Mouse (Mus musculus) embryonic facial prominence, embryonic 11.5 days (tissue): ENCODE measurements at regions not wholly inside any gene's neighbourhood (a gene's known extent, or its start where the extent isn't known, plus 50 kb on each side); places are given as distances from the start of the nearest gene placed in this dataset.
"Not testable (repeated sequence)": the region's sequence is repeated elsewhere in the genome, so short reads cannot be mapped to it uniquely, and the experiment has no call there.

ENCODE experiments used
- ATAC-seq: fragments of 200-750 bp; cut with Nextera tagmentation; replicated peaks from 2 replicates; pipeline ENCODE4 v1.8.0; 2017; ENCODE audit warnings: low read depth; ENCODE audit not compliant: insufficient number of reproducible peaks, low FRiP score, low TSS enrichment
- DNase-seq: peaks from one replicate; pipeline ENCODE4 v3.0.0-alpha.2; 2015; ENCODE audit warnings: low spot score
- H3K27ac ChIP-seq: fragments of 300-500 bp; sonication (generic); replicated peaks from 2 replicates; pipeline ENCODE4 v1.5.1; 2014; ENCODE audit warnings: mild to moderate bottlenecking, low read depth, low read length, control low read depth
- H3K27me3 ChIP-seq: fragments of 300-500 bp; sonication (generic); 2 replicates; pipeline ENCODE4 v1.6.1; 2014; ENCODE audit warnings: mild to moderate bottlenecking, low read length, moderate library complexity, mixed read lengths; ENCODE audit not compliant: control insufficient read depth, insufficient read depth
- H3K36me3 ChIP-seq: fragments of 300-500 bp; sonication (generic); replicated peaks from 2 replicates; pipeline ENCODE4 v1.6.1; 2014; ENCODE audit warnings: low read depth, mild to moderate bottlenecking, low read length, moderate library complexity, mixed read lengths; ENCODE audit not compliant: control insufficient read depth, insufficient read depth
- H3K4me1 ChIP-seq: fragments of 300-500 bp; sonication (generic); 2 replicates; pipeline ENCODE4 v1.6.1; 2014; ENCODE audit warnings: low read length, mixed read lengths; ENCODE audit not compliant: control insufficient read depth, insufficient read depth
- H3K4me2 ChIP-seq: fragments of 300-500 bp; sonication (generic); 2 replicates; pipeline ENCODE4 v1.6.1; 2014; ENCODE audit warnings: low read depth, mild to moderate bottlenecking, control low read depth, low read length, moderate library complexity
- H3K4me3 ChIP-seq: fragments of 300-500 bp; sonication (generic); 2 replicates; pipeline ENCODE4 v1.5.1; 2014; ENCODE audit warnings: low read depth, low read length, control low read depth
- H3K9ac ChIP-seq: fragments of 300-500 bp; sonication (generic); replicated peaks from 2 replicates; pipeline ENCODE4 v1.6.1; 2014; ENCODE audit warnings: mild to moderate bottlenecking, control low read depth, low read length
- H3K9me3 ChIP-seq: fragments of 300-500 bp; sonication (generic); replicated peaks from 2 replicates; pipeline ENCODE4 v1.6.1; 2016; ENCODE audit warnings: mild to moderate bottlenecking, low read length, inconsistent platforms, mixed read lengths; ENCODE audit not compliant: control insufficient read depth
- WGBS: fragments of 180-500 bp; shearing (Covaris S2); extraction: QIAGEN DNeasy Blood & Tissue Kit; methylation state at CpG from one replicate; pipeline ENCODE4 v1.1.7; 2014; 5-methylcytosine and 5-hydroxymethylcytosine counted together

DNA sequence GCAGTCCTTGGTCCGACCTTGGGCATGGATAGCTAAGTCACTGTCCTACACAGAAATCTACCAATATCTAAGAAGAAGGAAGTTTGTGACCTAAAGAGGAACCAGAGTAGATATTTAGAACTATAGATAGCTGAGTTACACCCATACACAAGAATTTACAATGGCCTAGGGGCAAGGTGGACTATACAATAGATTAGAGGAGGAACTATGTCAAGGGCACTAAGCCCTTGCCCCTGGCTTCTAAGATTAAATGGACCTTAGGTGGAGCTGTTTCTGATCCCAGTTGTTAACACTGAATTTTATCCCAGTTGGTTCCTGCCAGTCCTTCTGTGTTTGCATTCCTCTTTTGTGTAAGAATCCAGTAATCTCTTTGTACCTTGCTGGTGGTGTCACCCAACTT is 1077.7 kb downstream of the Basp1 start:
- ATAC-seq, H3K4me3 ChIP-seq, H3K9me3 ChIP-seq, H3K36me3 ChIP-seq, DNase-seq, H3K9ac ChIP-seq, H3K4me2 ChIP-seq, H3K27me3 ChIP-seq, H3K4me1 ChIP-seq, H3K27ac ChIP-seq: not testable (repeated sequence)
- WGBS: 83% methylated on average over 1 of the region's 1 CpGs

DNA sequence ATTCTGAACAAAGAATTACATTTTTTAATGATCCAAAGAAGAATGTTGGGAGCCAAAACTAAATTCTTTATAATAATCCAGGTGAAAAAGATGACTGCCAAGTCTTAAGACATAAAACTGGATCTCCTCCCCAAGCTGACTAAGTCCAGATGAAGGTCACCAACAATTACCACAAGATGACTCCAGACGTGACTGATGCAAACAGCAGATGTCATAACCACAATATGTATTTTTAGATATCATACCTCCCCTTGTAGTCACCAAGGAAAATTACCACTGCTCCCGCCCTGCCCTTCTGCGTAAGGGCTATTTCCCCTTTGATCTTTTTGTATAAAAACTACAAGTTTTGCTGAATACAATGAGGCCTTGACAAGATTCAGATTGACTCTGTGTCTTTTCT is 1110.4 kb downstream of the Basp1 start:
- not testable (repeated sequence) for H3K9me3 ChIP-seq, H3K4me3 ChIP-seq, H3K9ac ChIP-seq, DNase-seq, H3K36me3 ChIP-seq, H3K27me3 ChIP-seq, ATAC-seq, H3K4me1 ChIP-seq, H3K27ac ChIP-seq, H3K4me2 ChIP-seq
- 82% methylated on average over 3 of the region's 3 CpGs for WGBS

DNA sequence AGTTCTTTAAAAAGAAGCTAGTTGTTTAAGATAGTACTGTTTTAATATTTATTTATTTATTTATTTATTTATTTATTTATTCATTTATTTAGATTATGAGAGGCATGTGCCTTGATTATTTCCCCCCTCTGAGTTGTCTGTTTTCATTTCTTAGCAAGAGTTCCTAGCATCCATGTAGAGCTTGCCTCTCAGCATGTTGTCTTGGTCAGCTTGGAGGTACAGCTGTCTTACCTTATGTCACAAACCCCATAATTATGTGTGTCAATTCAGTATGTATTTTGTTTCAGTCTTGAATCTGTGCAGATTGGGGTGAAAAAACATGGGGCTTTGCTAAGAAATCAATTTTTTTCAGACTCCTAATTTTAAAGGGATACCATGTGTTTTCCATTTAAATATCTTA is 1116.3 kb downstream of the Basp1 start:
- H3K27me3 ChIP-seq: no peaks in the 10 kb centered on the region
- no peaks in the 10 kb centered on the region for H3K4me1 ChIP-seq
- no peak overlapping the region for H3K27ac ChIP-seq
- ATAC-seq (no peak), DNase-seq (no peak)
- H3K4me3 ChIP-seq: no peak overlapping the region
- no peaks in the 10 kb centered on the region for H3K36me3 ChIP-seq
- no peaks in the 10 kb centered on the region for H3K9me3 ChIP-seq
- no peak overlapping the region for H3K4me2 ChIP-seq
- H3K9ac ChIP-seq: no peak overlapping the region

DNA sequence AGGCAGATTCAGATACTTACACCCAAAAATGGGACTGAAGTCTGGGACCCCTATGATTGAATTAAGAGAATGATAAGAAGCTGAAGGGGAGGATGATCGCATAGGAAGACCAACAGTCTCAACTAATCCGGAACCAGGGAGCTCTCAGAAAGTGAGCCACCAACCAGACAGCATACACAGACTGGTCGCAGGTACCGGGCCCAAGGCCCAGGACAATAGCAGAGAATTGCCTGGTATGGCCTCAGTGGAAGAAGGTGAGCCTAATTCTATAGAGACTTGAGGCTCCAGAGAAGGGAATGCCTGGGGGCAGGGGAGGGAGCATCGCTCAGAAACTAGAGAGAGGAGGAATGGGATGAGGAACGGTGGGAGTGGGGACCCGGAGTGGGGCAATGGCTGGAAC is 1116.8 kb downstream of the Basp1 start:
- ATAC-seq: no peak

DNA sequence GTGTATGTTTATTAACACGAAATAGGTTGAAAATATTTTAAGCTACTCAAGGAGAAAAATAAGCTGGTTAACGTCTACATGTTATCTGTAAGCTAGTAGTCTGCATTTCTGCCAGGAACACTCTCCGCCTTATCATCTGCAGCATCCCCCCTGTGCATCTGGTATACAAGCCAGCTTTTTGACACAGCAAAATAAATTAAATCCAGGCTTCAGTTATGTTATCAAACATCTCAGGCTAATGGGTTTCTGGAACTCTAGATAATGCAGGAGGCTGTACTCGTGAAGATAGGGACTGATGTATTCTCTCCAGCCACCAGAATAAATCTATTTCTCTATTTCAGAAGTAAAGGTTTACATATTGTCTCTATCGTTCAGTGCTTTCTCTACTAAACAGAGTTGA is 1138.5 kb downstream of the Basp1 start:
- Histone ChIP-seq H3K36me3 (no peaks in the 10 kb centered on the region), H3K4me3 (no peak overlapping the region), H3K27ac (no peak overlapping the region), H3K27me3 (no peaks in the 10 kb centered on the region), H3K4me1 (no peaks in the 10 kb centered on the region), H3K9ac (no peak overlapping the region), H3K9me3 (no peaks in the 10 kb centered on the region), H3K4me2 (no peak overlapping the region)
- DNase-seq (no peak), ATAC-seq (no peak)
- WGBS: 82% methylated on average over 5 of the region's 5 CpGs

More for the DNA sequence above, 1116.8 kb downstream of the Basp1 start:
- Histone ChIP-seq H3K4me3 (no peak overlapping the region), H3K4me1 (no peaks in the 10 kb centered on the region), H3K9ac (no peak overlapping the region), H3K27ac (no peak overlapping the region), H3K27me3 (no peaks in the 10 kb centered on the region), H3K36me3 (no peaks in the 10 kb centered on the region), H3K4me2 (no peak overlapping the region), H3K9me3 (no peaks in the 10 kb centered on the region)
- no peak for DNase-seq
- WGBS: 91% methylated on average over 7 of the region's 7 CpGs

DNA sequence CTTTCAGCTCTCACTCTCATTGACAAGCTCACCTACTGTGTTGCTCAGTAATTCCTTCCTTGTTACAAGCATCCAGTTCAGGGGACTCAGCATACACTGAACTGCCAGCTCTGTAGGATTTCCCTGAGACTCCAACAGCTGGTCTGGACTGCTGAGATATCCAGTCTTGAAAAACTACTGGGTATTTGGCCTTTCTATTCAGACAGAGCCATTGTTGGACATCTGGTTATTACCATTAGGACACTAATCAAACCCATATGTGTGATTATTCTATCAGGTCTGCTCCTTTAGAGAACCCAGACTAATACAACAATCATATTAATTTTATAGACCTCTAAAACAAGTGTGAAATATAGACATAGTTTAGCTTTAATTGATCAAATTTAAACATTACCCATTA is 1146.2 kb downstream of the Basp1 start:
- Histone ChIP-seq H3K9me3 (no peaks in the 10 kb centered on the region), H3K27me3 (no peaks in the 10 kb centered on the region), H3K27ac (no peak overlapping the region), H3K4me1 (no peaks in the 10 kb centered on the region), H3K4me2 (no peak overlapping the region), H3K9ac (no peak overlapping the region), H3K36me3 (no peaks in the 10 kb centered on the region), H3K4me3 (no peak overlapping the region)
- DNase-seq (peak; percentile 21), ATAC-seq (no peak)
